Mouse (Mus musculus) ES-Bruce4 (cell line): Measurements from ENCODE around the gene Frmd4a. TPM values are rescaled to one million over a fixed set of nuclear protein-coding genes. Genes with fewer than 3 reads are reported as not detected.

Experiments used
- H3K27ac ChIP-seq: 2 replicates; pipeline ENCODE4 v1.5.1; 2012; ENCODE audit warnings: low read length, inconsistent platforms; ENCODE audit not compliant: insufficient read depth
- H3K27me3 ChIP-seq: 2 replicates; pipeline ENCODE4 v1.6.1; 2012; ENCODE audit warnings: mild to moderate bottlenecking, low read length, inconsistent platforms; ENCODE audit not compliant: control insufficient read depth, poor library complexity, insufficient read depth, severe bottlenecking
- H3K36me3 ChIP-seq: 2 replicates; pipeline ENCODE4 v1.6.1; 2012; ENCODE audit warnings: inconsistent platforms, mild to moderate bottlenecking, low read length, moderate library complexity; ENCODE audit not compliant: control insufficient read depth, poor library complexity, insufficient read depth, severe bottlenecking
- H3K4me1 ChIP-seq: one replicate; pipeline ENCODE4 v1.8.1; 2011; ENCODE audit warnings: low read length; ENCODE audit not compliant: control insufficient read depth, insufficient read depth
- H3K4me3 ChIP-seq: 2 replicates; pipeline ENCODE4 v1.5.1; 2011; ENCODE audit warnings: low read depth, mild to moderate bottlenecking, low read length
- H3K9ac ChIP-seq: 2 replicates; pipeline ENCODE4 v1.6.1; 2012; ENCODE audit warnings: low read depth, mild to moderate bottlenecking, inconsistent platforms; ENCODE audit not compliant: poor library complexity, severe bottlenecking
- H3K9me3 ChIP-seq: replicated peaks from 2 replicates; pipeline ENCODE4 v1.6.1; 2012; ENCODE audit warnings: mild to moderate bottlenecking, low read length, inconsistent platforms; ENCODE audit not compliant: control insufficient read depth, poor library complexity, insufficient read depth, severe bottlenecking
- CTCF ChIP-seq: IDR thresholded peaks from one replicate; pipeline ENCODE4 v1.8.1; 2011; ENCODE audit warnings: low read depth, low read length
- EP300 ChIP-seq: IDR thresholded peaks from 2 replicates; pipeline ENCODE4 v1.6.1; 2011; ENCODE audit warnings: low read depth, low read length; ENCODE audit not compliant: insufficient read depth
- POLR2A ChIP-seq: IDR thresholded peaks from one replicate; pipeline ENCODE4 v1.8.1; 2011; ENCODE audit warnings: low read length; ENCODE audit not compliant: insufficient read depth
- polyA plus RNA-seq: library from polyadenylated mRNA; stranded (reverse); fragments of >200 nt; gene quantifications from 2 replicates; pipeline ENCODE4 v1.2.4, GENCODE M21; 2011; ENCODE audit warnings: low read depth; ENCODE audit not compliant: missing spikeins, insufficient read depth, insufficient read length

Frmd4a gene
- polyA plus RNA-seq, 1 experiment = 5.6 TPM

GRCm38 (mm10) chr2:4626911-4627310, 609.4 kb downstream of the Frmd4a start:
- no peaks in the 10 kb centered on the region for H3K27me3 ChIP-seq
- TF ChIP-seq POLR2A (no peak), EP300 (no peak), CTCF (no peak)
- peaks cover 3% of the 10 kb centered on the region for H3K36me3 ChIP-seq
- no peaks in the 10 kb centered on the region for H3K9me3 ChIP-seq
- H3K4me3 ChIP-seq = no peak overlapping the region
- H3K4me1 ChIP-seq = no peaks in the 10 kb centered on the region
- no peak overlapping the region for H3K9ac ChIP-seq
- no peak overlapping the region for H3K27ac ChIP-seq

DNA sequence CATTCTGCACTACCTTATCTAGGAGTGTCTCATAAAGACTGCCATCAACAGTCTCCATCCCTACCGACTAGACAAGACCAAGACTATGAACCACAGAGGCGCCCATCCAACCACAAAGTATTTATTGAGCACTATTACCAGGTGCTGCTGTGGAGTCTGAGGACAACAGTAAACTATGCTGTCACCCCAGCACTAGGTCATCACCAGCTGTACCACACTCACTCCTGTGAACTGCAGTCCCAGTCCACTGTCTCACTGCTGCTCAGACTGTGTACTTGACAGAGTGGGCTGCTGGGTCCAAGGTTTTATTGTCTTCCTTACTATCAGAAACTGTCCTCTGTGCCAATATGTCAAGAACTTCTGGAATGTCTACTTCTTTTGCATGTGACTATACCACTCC, 611.4 kb downstream of the Frmd4a start:
- Histone ChIP-seq H3K36me3 (peaks cover 3% of the 10 kb centered on the region), H3K4me3 (no peak overlapping the region), H3K4me1 (peaks cover 3% of the 10 kb centered on the region), H3K9ac (no peak overlapping the region), H3K27me3 (no peaks in the 10 kb centered on the region), H3K9me3 (no peaks in the 10 kb centered on the region), H3K27ac (no peak overlapping the region)
- TF ChIP-seq EP300 = no peak
- no peak for TF ChIP-seq CTCF
- TF ChIP-seq POLR2A = no peak

GRCm38 (mm10) chr2:4629470-4629869, 612.0 kb downstream of the Frmd4a start:
- H3K4me1 ChIP-seq = peaks cover 3% of the 10 kb centered on the region
- H3K36me3 ChIP-seq = peaks cover 3% of the 10 kb centered on the region
- H3K9me3 ChIP-seq = no peaks in the 10 kb centered on the region
- H3K4me3 ChIP-seq = no peak overlapping the region
- H3K27me3 ChIP-seq = no peaks in the 10 kb centered on the region
- no peak for TF ChIP-seq CTCF
- TF ChIP-seq EP300 = no peak
- no peak for TF ChIP-seq POLR2A
- H3K9ac ChIP-seq = no peak overlapping the region
- H3K27ac ChIP-seq = no peak overlapping the region

DNA sequence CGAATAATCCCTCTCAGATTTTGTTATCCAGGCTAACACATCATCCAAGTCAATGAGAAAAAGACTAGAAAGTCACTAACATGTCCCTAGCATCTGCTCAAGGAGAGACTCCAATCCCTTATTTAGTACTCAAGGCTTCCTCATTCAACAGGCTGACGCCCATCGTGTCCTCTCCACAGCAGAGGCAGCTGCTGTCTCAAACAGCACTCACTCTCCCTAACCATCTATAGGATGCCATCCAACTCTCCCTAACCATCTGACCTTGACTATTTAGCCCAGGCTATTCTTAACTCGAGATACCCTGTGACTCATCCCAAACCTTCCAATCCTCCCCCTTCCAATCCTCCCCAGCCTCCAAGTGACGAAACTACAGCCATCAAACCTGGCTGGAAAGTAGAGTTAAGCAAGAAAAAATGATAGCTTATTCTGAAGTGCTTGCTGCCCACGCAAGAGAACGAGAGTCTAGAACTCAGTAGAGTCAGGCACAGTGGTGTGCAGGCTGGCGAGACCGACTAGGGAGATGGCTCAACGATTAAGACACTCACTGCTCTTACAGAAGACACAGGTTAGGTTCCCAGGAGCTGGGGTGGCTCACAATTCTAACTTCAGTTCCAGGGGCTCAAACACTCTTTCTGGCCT, 612.8 kb downstream of the Frmd4a start:
- TF ChIP-seq POLR2A = no peak
- no peak for TF ChIP-seq CTCF
- no peak for TF ChIP-seq EP300
- H3K36me3 ChIP-seq = peaks cover 3% of the 10 kb centered on the region; the same call in 1 of the 2 replicates
- no peak overlapping the region for H3K27ac ChIP-seq
- H3K4me3 ChIP-seq = no peak overlapping the region
- peaks cover 3% of the 10 kb centered on the region for H3K4me1 ChIP-seq
- H3K9ac ChIP-seq = no peak overlapping the region
- H3K9me3 ChIP-seq = no peaks in the 10 kb centered on the region
- H3K27me3 ChIP-seq = no peaks in the 10 kb centered on the region

- Histone ChIP-seq H3K4me1 (peaks cover 3% of the 10 kb centered on the region), H3K4me3 (no peak overlapping the region), H3K27me3 (no peaks in the 10 kb centered on the region), H3K9ac (no peak overlapping the region), H3K27ac (no peak overlapping the region), H3K36me3 (peaks cover 22% of the 10 kb centered on the region), H3K9me3 (no peaks in the 10 kb centered on the region)
- TF ChIP-seq CTCF = peak; percentile 18
- no peak for TF ChIP-seq POLR2A
These were observed 618.3 kb downstream of the Frmd4a start for GRCm38 (mm10) chr2:4635804-4636203.

- Histone ChIP-seq H3K9ac (no peak overlapping the region), H3K4me1 (peaks cover 3% of the 10 kb centered on the region), H3K27me3 (no peaks in the 10 kb centered on the region), H3K4me3 (no peak overlapping the region), H3K36me3 (peaks cover 22% of the 10 kb centered on the region), H3K9me3 (no peaks in the 10 kb centered on the region), H3K27ac (no peak overlapping the region)
- TF ChIP-seq POLR2A = no peak
- TF ChIP-seq EP300 = no peak
- TF ChIP-seq CTCF = no peak
These were observed 619.1 kb downstream of the Frmd4a start for GRCm38 (mm10) chr2:4636656-4637055.
